Mouse (Mus musculus) MEL-GATA-1-ER (cell line): ENCODE results near the gene Nup93.
A peak's percentile ranks its signal among the peaks of the same experiment; 100 is the strongest.

Experiments
- DNase-seq: peaks from one replicate; pipeline ENCODE4 v3.0.0-alpha.2; 2012; ENCODE audit warnings: low read depth; ENCODE audit errors: extremely low read depth

Nup93 gene

DNA sequence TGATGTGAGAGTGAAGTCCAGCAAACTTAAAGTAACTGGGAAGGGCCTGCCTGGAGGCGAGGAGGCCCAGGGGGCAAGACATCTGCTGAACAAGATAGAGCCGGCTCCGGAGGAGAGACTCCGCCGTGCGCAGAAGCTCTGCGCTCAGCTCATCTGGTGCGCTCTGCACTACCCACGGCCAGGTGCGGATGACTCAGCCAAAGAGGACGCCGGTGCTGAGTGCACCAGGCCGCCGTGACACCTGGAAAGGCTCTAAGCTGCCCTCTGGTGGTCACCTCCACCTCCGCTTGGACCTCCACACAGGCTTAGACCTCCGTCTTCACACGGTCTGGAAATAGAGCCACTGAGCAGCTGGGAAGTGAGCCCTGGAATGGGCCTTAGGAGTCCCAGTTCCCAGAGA is 27.8 kb upstream of the Nup93 start:
- DNase-seq = no peak

DNA sequence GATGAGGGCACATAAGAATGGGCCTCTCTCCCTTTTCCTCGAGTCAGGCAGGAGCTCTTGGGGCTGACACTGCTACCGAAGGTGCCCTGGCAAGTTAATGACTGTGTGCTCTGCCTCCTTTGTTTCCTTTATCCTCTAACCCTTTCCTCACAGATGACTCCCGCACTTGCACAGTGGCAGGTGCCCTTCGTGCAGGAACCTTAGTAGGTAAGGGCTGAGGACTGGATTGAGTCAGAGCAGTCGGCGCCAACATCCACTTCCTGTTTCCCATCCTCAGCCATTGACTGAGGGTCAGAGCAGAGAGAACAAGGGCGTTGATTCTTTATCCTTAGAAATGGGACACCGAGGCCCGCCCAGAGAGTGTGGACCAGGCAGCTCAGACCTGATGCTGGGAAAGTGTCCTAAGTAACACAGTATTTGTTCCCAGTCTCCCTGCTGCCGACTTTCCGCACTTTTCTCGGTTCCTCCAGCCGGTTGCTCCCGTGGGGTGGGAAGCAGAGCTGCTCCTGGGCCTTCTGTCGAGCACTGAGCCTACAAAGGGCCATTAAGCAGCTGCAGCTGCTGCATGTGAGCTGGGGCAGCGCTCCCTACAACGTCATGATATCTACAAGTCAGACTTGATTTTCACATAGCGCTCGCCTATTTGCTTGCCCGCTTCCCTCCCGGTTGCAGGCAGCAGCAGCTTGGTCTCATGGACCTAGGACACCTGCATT is 26.9 kb upstream of the Nup93 start:
- no peak for DNase-seq

DNA sequence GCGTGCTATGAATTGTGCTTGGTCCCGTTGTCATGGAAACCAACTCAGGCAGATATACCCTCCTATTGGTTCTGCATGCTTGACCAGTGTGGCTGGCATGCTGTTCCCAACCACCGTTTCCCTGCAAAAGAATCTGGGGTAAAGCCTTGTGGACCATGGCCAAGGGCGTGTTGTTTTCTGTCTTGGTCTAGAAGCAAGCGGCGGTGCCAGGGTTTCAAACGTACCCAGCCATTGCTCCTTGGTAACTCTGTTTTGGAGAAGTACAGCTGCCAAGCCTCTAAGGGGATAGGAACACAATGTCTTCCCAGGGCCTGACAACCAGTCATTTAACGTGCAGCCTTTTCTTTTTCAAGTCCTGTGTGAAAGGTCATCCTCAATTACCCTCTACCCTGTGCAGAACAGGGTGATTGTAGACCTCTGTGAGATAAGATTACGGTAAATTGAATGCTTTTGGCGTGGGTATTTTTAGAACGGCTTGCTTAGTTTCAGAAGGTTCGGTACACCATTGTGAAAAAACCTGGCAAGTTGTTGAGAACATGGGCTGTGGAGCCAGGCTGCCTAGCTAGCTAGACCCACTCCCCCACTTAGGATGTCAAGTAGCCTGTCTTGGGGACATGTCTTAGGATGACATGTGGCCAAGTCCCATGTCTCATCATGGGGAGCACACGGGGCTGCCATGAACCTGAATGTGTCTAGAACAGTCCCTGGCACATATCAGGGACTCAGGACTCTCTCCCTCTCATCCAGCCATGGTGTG is 24.9 kb upstream of the Nup93 start:
- DNase-seq = no peak

- DNase-seq = peak; percentile 71
Observed at GRCm38 (mm10) chr8:94191101-94191691, 23.2 kb upstream of the Nup93 start.

GRCm38 (mm10) chr8:94192926-94193325 is 21.4 kb upstream of the Nup93 start:
- no peak for DNase-seq

GRCm38 (mm10) chr8:94194591-94195223 is 19.7 kb upstream of the Nup93 start:
- DNase-seq = no peak

- peak; percentile 64 for DNase-seq
Observed at GRCm38 (mm10) chr8:94199202-94199869, 15.0 kb upstream of the Nup93 start.

DNA sequence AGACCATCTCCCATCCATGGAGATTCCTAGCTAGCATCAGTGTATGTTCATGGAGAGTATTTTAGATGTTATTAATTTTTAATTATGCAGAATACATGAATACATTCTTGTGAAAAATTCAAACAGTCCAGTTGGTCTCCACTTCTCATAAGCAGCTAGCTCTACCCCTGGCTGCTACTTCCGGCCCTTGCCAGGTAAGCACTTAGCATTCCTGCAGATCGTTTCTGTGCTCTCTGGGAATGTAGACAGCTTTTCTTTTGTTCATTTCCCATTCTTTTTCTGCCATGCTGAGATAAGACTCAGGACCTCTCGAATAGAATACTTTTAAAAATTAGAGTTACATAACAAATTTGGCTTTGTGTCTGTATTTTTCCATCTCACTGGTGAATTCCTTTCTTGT is 10.3 kb upstream of the Nup93 start:
- no peak for DNase-seq

- DNase-seq = no peak
Observed at GRCm38 (mm10) chr8:94205736-94206135, 8.6 kb upstream of the Nup93 start.

- no peak for DNase-seq
Observed at GRCm38 (mm10) chr8:94206256-94206655, 8.1 kb upstream of the Nup93 start.

DNA sequence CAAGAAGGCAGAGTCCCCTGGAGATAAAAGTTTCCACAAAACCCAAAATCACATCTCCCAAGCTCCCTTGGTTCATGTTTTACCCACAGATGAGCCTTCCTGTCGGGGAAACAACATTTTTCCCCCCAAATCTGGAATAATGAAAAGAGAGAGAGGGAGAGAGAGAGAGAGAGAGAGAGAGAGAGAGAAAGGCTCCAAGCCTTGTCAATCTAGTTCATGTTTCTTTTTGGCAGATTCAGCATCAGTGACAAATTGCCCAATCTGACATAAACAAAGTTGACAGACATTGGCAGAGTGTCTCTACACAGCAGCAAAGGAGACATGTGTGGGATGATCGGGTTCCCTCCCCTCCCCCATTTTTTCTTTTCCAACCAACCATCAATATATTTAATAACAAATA is 6.9 kb upstream of the Nup93 start:
- no peak for DNase-seq

- no peak for DNase-seq
Observed at GRCm38 (mm10) chr8:94209639-94210038, 4.7 kb upstream of the Nup93 start.

DNA sequence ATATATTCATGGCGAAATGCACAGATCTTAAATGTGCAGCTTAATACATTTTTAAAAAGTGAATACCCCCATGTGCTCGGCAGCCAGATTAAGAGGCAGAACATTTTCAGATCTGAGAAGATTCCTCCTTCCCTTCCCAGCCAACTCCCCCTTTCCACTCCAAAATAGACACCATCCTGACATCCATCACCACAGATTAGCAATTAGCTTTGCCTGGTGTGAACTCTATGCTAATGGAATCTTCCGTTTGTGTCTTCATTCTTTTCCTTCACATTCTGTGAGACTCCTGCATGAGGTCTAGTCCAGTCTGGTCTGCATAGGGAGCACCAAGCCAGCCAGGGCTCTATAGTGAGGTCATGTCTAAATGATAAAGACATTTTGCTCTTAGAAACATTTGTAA is 4.1 kb upstream of the Nup93 start:
- no peak for DNase-seq

- DNase-seq = no peak
Observed at GRCm38 (mm10) chr8:94213819-94214218, 545 bp upstream of the Nup93 start.

GRCm38 (mm10) chr8:94227381-94227939 is 13.1 kb downstream of the Nup93 start:
- DNase-seq = no peak

DNA sequence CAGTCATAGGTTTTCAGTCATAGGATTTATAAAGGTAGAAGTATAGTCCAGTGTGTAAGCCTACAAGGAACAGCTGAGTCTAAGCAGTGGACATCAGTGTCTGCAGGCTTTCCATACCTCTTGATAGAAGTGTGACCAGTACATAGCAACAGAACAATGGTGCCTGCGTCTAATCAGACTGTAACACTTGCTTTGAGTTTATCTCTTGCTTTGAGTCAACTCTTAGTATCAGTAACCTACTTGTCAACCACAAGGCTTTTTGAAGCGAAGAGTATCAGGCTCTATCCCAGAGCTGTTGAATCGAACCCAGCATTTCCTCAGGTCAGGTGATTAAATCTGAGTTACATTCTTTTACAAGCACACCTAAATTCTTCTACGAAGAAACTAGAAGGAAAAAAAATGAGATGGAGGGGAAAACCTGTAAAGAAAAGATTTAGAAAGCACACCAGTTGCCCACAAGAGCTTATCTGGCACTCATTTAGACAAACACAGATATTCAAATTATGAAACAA is 25.9 kb downstream of the Nup93 start:
- DNase-seq = peak; percentile 30

DNA sequence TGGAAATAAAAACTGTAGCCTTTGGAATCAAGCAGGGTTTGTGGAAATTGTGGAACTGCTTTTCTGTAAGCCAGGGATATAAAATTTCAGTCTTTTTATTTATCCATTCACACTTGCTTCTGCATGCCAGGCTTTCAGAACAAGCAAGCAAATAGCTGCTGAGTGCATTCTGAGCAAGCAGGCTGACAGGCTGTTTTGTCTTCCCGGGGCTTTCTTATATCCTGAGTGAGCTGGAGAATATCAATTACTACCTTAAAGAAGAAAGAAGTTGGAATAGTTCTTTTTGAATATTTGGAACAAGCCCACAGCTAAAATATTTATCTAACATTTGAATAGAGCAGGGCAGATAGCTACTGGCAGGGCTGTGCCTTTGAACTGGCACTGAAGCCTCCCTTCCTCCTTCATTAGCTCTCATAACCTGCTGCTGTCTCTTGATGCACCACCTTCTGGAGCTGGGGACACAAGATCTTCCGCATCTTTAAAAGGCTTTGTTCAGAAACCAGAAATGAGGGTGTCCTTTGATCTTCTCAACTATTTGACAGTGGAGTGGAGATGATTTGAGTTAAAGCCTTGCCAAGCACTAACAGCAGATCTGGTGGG is 35.6 kb downstream of the Nup93 start:
- DNase-seq = no peak

GRCm38 (mm10) chr8:94258881-94259280 is 44.5 kb downstream of the Nup93 start:
- DNase-seq = no peak

GRCm38 (mm10) chr8:94262626-94263297 is 48.4 kb downstream of the Nup93 start:
- DNase-seq = no peak
